Mouse (Mus musculus) MEL (cell line): ENCODE data around the gene Ttc39a.

ENCODE experiments used
- CTCF ChIP-seq, 3 experiments: IDR thresholded peaks in 2 of 3; conservative IDR thresholded peaks in 1 of 3; 2 replicates each; pipeline ENCODE4 v1.5.1; 2011 to 2012; ENCODE audit warnings: low read length in 3 of 3, low read depth in 2 of 3, mild to moderate bottlenecking in 2 of 3, improper control_type of control experiment in 1 of 3, inconsistent platforms in 1 of 3, mixed read lengths in 1 of 3, moderate library complexity in 1 of 3; ENCODE audit not compliant: control insufficient read depth in 1 of 3, insufficient read depth in 1 of 3, poor library complexity in 1 of 3, severe bottlenecking in 1 of 3
- EP300 ChIP-seq, 2 experiments: IDR thresholded peaks; 2 replicates each; pipeline ENCODE4 v1.6.1; 2011; ENCODE audit warnings: improper control_type of control experiment in 2 of 2, low read length in 2 of 2, low read depth in 1 of 2, mild to moderate bottlenecking in 1 of 2
- MAZ ChIP-seq: IDR thresholded peaks from 2 replicates; pipeline ENCODE4 v1.6.1; 2012; ENCODE audit warnings: low read depth, mild to moderate bottlenecking, inconsistent platforms, low read length, improper control_type of control experiment
- POLR2A ChIP-seq, 2 experiments: IDR thresholded peaks; 2 replicates each; pipeline ENCODE4 v1.6.1; 2011 to 2012; ENCODE audit warnings: low read length in 2 of 2, mild to moderate bottlenecking in 2 of 2, control low read depth in 1 of 2, improper control_type of control experiment in 1 of 2, low read depth in 1 of 2, moderate library complexity in 1 of 2; ENCODE audit not compliant: control insufficient read depth in 1 of 2, insufficient read depth in 1 of 2, poor library complexity in 1 of 2
- POLR2AphosphoS2 ChIP-seq: IDR thresholded peaks from 2 replicates; pipeline ENCODE4 v1.6.1; 2011; ENCODE audit warnings: low read length, improper control_type of control experiment
- USF1 ChIP-seq: IDR thresholded peaks from 2 replicates; pipeline ENCODE4 v1.6.1; 2014; ENCODE audit warnings: low read depth, mild to moderate bottlenecking, inconsistent platforms, low read length, improper control_type of control experiment, moderate library complexity
- ZKSCAN1 ChIP-seq: IDR thresholded peaks from 2 replicates; pipeline ENCODE4 v1.6.1; 2012; ENCODE audit warnings: low read depth, mild to moderate bottlenecking, inconsistent platforms, low read length, improper control_type of control experiment, moderate library complexity

- TF ChIP-seq CTCF (IDR thresholded peaks at IDR 0.05 in 2 of 3, conservative IDR thresholded peaks at IDR 0.05 in 1 of 3; ENCODE audit: control insufficient read depth in 1 of 3, insufficient read depth in 1 of 3, low read depth in 2 of 3, low read length in 3 of 3, poor library complexity in 1 of 3, severe bottlenecking in 1 of 3), result no peak
- no peak for TF ChIP-seq EP300 (IDR thresholded peaks at IDR 0.05; ENCODE audit: low read depth in 1 of 2, low read length in 2 of 2)
- no peak for TF ChIP-seq POLR2AphosphoS2
- TF ChIP-seq USF1, result no peak
- TF ChIP-seq POLR2A (IDR thresholded peaks at IDR 0.05; ENCODE audit: control insufficient read depth in 1 of 2, insufficient read depth in 1 of 2, low read depth in 1 of 2, low read length in 2 of 2, poor library complexity in 1 of 2), result no peak
- no peak for TF ChIP-seq ZKSCAN1
- no peak for TF ChIP-seq MAZ
Measured at GRCm38 (mm10) chr4:109477454-109477853, 71.0 kb downstream of the Ttc39a start.
